Mouse (Mus musculus) stomach, adult 2 months (tissue): ENCODE results near the gene Ak8. TPM values are rescaled to one million over a fixed set of nuclear protein-coding genes. Genes with fewer than 3 reads are reported as not detected.

Experiments
- polyA plus RNA-seq: library from polyadenylated mRNA; depleted of rRNA; stranded (reverse); fragments of >200 nt; gene quantifications from 2 replicates; pipeline ENCODE4 v1.2.3, GENCODE M21; 2012; rRNA removed

The Ak8 gene
- polyA plus RNA-seq = 0.08 and 0.12 TPM in 2 replicates

DNA sequence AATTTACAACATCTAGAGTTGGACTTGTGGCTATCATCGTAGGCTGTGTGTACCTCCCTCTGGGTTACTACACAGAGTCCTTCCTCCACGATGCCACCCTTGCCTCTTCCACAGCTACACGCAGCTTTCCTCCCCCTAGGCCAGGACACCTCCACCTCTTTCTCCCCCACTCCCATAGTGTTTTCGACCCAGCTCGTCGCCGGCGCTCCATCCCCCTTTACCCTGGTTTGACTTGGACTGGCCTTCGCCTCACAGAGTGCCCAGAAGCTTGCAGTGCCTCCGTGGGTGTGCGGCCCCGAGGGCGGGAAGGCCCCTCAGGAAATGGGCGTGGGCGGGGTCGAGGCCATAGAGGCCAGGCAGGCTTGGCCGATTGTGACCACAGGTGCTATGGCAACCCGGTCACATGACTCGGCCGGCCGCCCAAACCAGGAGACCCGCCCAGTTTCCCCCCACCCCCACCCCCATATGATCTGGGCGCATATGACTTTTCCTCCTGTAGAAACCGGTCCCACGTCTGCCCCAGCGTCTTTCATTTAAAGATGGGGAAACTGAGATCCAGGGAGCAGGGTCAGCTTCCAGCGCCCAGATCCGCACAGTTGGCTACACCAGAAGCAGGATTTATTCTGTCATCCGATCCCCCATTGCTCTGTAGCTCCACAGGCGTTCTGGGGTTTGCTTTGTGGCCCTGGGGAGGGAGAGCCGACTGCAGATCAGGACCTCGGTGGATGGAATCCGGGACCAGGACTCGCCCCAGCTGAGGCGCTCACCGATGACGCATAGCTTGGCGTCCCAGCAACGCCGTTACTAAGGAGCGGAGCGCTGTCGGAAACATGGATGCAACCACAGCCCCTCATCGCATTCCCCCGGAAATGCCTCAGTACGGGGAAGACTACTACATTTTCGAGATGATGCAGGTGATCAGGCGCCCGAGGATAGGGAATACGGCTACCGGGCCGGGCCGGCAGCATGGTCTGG is at the start of gene Ak8, which contains the start of gene Spaca9:
TSS of gene Ak8 (plus strand) at position 804 of the 975 bp plus-strand sequence.
TSS of gene Spaca9 (minus strand) at position 367 of the 975 bp plus-strand sequence.

DNA sequence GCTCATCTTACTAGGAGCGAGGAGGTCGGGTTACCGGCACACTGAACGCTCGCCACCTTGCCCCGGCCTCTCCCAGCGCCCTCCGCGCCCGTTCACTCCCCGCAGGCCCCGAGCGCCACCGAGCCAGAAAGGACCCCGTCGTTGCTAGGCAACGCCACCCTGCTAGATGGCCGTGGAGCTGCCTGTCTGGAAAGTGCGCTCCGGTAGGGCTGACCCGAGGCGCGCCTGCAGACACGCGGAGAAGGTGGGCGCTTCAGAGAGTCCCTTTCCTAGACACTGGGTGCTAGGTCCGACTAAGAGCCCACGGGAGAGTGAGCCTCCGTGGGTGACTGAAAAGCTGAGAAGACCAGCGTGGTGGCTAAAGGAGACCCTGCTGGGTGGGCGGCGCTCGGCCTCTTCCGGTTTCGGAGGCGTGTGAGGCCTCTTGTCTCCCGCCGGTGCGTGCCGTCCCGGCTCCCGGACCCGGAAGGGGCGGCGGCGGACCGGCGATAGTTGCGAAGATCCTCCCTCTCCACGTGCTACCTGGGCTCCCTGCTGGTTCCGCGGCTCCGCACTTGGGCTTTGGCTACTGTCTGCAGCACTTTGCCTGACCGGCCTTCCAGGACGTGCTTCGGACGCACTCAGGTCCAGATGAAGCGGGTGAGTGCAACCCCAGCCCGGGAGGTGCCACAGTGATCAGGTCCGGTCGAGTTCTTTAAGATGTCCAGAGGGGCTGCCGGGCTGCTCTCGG is 140.4 kb downstream of the Ak8 start, which contains the start of the genes Gtf3c4 and Ddx31:
TSS of gene Gtf3c4 (minus strand) at position 139 of the 730 bp plus-strand sequence.
TSS of gene Ddx31 (plus strand) at position 185 of the 730 bp plus-strand sequence.

Other genes starting within 250 kb of the Ak8 start
- 0.22 and 0.25 TPM in 2 replicates for gene 1700007K13Rik, start 233.8 kb upstream of the Ak8 start, polyA plus RNA-seq
- gene Mrps2, start 232.1 kb upstream of the Ak8 start, polyA plus RNA-seq = 17.2 and 17.7 TPM in 2 replicates
- 1.1 and 1.6 TPM in 2 replicates for gene Gbgt1, start 203.3 kb upstream of the Ak8 start, polyA plus RNA-seq
- not detected in 2 replicates for gene Gm10134, start 194.1 kb upstream of the Ak8 start, polyA plus RNA-seq
- 48.5 and 55.5 TPM in 2 replicates for gene Ralgds, start 187.0 kb upstream of the Ak8 start, polyA plus RNA-seq
- gene Cel, start 136.8 kb upstream of the Ak8 start, polyA plus RNA-seq = 6.1 and 8.1 TPM in 2 replicates
- gene Gtf3c5, start 116.4 kb upstream of the Ak8 start, polyA plus RNA-seq = 7.6 and 8.2 TPM in 2 replicates
- gene Gfi1b, start 78.2 kb upstream of the Ak8 start, polyA plus RNA-seq = 0.58 and 0.78 TPM in 2 replicates
- 2.8 and 4.8 TPM in 2 replicates for gene Tsc1, start 58.9 kb upstream of the Ak8 start, polyA plus RNA-seq
- gene Spaca9, start 437 bp upstream of the Ak8 start, polyA plus RNA-seq = 0.35 and 0.47 TPM in 2 replicates
- gene Gtf3c4, start 140.2 kb downstream of the Ak8 start, polyA plus RNA-seq = 2.1 and 2.6 TPM in 2 replicates
- gene Ddx31, start 140.2 kb downstream of the Ak8 start, polyA plus RNA-seq = 1.6 and 2.5 TPM in 2 replicates
- not detected in 2 replicates for gene Barhl1, start 216.5 kb downstream of the Ak8 start, polyA plus RNA-seq